Mouse (Mus musculus) lung, adult 2 months (tissue): ENCODE measurements around the gene Ddr2.
"Not testable (repeated sequence)": the region's sequence is repeated elsewhere in the genome, so short reads cannot be mapped to it uniquely, and the experiment has no call there.

Experiments used
- CTCF ChIP-seq: fragments of 200-500 bp; IDR thresholded peaks from 2 replicates; pipeline ENCODE4 v1.5.1; 2011; ENCODE audit warnings: mild to moderate bottlenecking, low read length, control low read depth; ENCODE audit not compliant: insufficient read depth
- POLR2A ChIP-seq: fragments of 200-500 bp; IDR thresholded peaks from 2 replicates; pipeline ENCODE4 v1.6.1; 2011; ENCODE audit warnings: low read depth, mild to moderate bottlenecking, control low read depth, low read length, borderline replicate concordance; ENCODE audit errors: extremely low read depth

GRCm38 (mm10) chr1:169993901-169994300 is 116.7 kb downstream of the Ddr2 start:
- not testable (repeated sequence) for TF ChIP-seq POLR2A, CTCF
